ENCODE assay signal across 8 mouse cellular contexts in the genomic region with DNA sequence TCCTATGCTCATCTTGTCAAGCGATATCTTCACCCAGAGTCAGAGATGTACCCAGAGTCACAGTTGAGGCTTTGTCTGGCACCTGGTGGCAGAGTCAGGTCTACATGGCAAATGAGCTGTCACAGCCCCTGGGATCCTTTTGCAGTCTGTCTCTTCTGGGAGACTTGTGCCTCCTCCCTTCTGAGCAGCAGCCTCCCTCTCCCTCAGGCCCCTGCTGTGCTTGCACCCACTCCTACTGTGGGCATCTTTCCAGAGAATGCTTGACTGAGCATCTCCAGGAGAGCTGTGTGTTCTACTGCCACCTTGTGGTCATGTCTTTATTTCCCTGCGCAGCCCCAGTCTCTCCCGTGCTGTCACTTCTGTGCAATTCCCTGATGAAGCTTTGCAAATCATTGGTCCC.
DNase-seq lines count a peak whose midpoint lies in the region; ATAC-seq and TF ChIP-seq lines count a peak whose summit lies in the region.

No protein-coding gene starts in this region.

- no peaks in the 10 kb centered on the region for H3K79me3 ChIP-seq in C2C12 (ENCODE audit: low read depth)

- no peak overlapping the region for H3ac ChIP-seq in C2C12 (ENCODE audit: control insufficient read depth, insufficient read length, low read depth)

- H3K4me3 ChIP-seq in C2C12 (ENCODE audit: insufficient read depth, poor library complexity, severe bottlenecking) = no peak overlapping the region
- H3K4me3 ChIP-seq in heart, postnatal 0 days (ENCODE audit: low read depth, low read length) = no peak overlapping the region
- H3K4me3 ChIP-seq in liver, postnatal 0 days (ENCODE audit: low read depth, low read length) = no peak overlapping the region

- WGBS in heart, postnatal 0 days = 17% methylated on average over 3 of the region's 3 CpGs
- 23% methylated on average over 3 of the region's 3 CpGs for WGBS in liver, postnatal 0 days (ENCODE audit: insufficient replicate concordance)

- no peak for TF ChIP-seq EP300 in heart, postnatal 0 days (IDR thresholded peaks at IDR 0.05; ENCODE audit: low read depth)
- TF ChIP-seq EP300 in liver, postnatal 0 days (IDR thresholded peaks at IDR 0.05; ENCODE audit: low read depth) = no peak

- DNase-seq in adrenal gland, adult 8-10 months = peak; percentile 9
- peak; percentile 59 for DNase-seq in embryo, embryonic 9.5 days (ENCODE audit: extremely low spot score)
- DNase-seq in heart, postnatal 0 days (ENCODE audit: low spot score) = peak; percentile 56
- peak; percentile 59 to 70 for DNase-seq in kidney, postnatal 25 days
- peak; percentile 29 for DNase-seq in liver, postnatal 0 days
- peak; percentile 39 for DNase-seq in ovary, postnatal 14 days (ENCODE audit: low spot score)

- no peaks in the 10 kb centered on the region for H3K4me1 ChIP-seq in heart, postnatal 0 days (ENCODE audit: control insufficient read depth, insufficient read depth)
- H3K4me1 ChIP-seq in liver, postnatal 0 days (ENCODE audit: insufficient read depth) = no peaks in the 10 kb centered on the region

- no peak overlapping the region for H3K9ac ChIP-seq in heart, postnatal 0 days (replicated peaks; ENCODE audit: low read depth, low read length)
- no peak overlapping the region for H3K9ac ChIP-seq in liver, postnatal 0 days (replicated peaks)

- peak; percentile 65 for TF ChIP-seq CTCF in C2C12 (IDR thresholded peaks at IDR 0.05; ENCODE audit: control insufficient read depth, insufficient read depth, insufficient read length)
- peak; percentile 76 for TF ChIP-seq CTCF in heart, postnatal 0 days (IDR thresholded peaks at IDR 0.05; ENCODE audit: low read depth)
- peak; percentile 72 for TF ChIP-seq CTCF in liver, postnatal 0 days (IDR thresholded peaks at IDR 0.05; ENCODE audit: low read depth)

- H3K27ac ChIP-seq in heart, postnatal 0 days (ENCODE audit: low read depth) = no peak overlapping the region
- no peak overlapping the region for H3K27ac ChIP-seq in liver, postnatal 0 days (ENCODE audit: low read depth)

- no peaks in the 10 kb centered on the region for H3K79me2 ChIP-seq in C2C12 (ENCODE audit: control insufficient read depth, insufficient read depth)

- H3K9me3 ChIP-seq in heart, postnatal 0 days (replicated peaks; ENCODE audit: control insufficient read depth, low read length) = no peaks in the 10 kb centered on the region
- H3K9me3 ChIP-seq in liver, postnatal 0 days (ENCODE audit: low read length) = no peaks in the 10 kb centered on the region

- no peaks in the 10 kb centered on the region for H3K36me3 ChIP-seq in C2C12 (ENCODE audit: control insufficient read depth, insufficient read depth)
- no peaks in the 10 kb centered on the region for H3K36me3 ChIP-seq in heart, postnatal 0 days (replicated peaks; ENCODE audit: control insufficient read depth, insufficient read depth, low read length)
- no peaks in the 10 kb centered on the region for H3K36me3 ChIP-seq in liver, postnatal 0 days (replicated peaks; ENCODE audit: insufficient read depth, low read length)

- peaks cover 4% of the 10 kb centered on the region for H3K27me3 ChIP-seq in C2C12 (ENCODE audit: control insufficient read depth, insufficient read depth, insufficient read length)
- H3K27me3 ChIP-seq in heart, postnatal 0 days (ENCODE audit: control insufficient read depth, insufficient read depth, low read length) = no peaks in the 10 kb centered on the region
- H3K27me3 ChIP-seq in liver, postnatal 0 days (ENCODE audit: insufficient read depth, low read length) = no peaks in the 10 kb centered on the region

- ATAC-seq in heart, postnatal 0 days (ENCODE audit: insufficient read depth, low read depth) = peak; percentile 44; the same call in 1 of the 2 replicates
- ATAC-seq in liver, postnatal 0 days = no peak
- ATAC-seq in monocyte, adult 5-6 weeks (replicated peaks; ENCODE audit: insufficient number of reproducible peaks, low FRiP score, low TSS enrichment, poor library complexity, severe bottlenecking) = no peak

- H3K4me2 ChIP-seq in heart, postnatal 0 days (ENCODE audit: low read depth, low read length) = no peak overlapping the region
- no peak overlapping the region for H3K4me2 ChIP-seq in liver, postnatal 0 days (ENCODE audit: low read depth, low read length)

TF ChIP-seq in C2C12, 6 proteins besides CTCF, POLR2A, EP300 and RAD21:
- no peak for TF ChIP-seq CEBPB (IDR thresholded peaks at IDR 0.05; ENCODE audit: low read depth)
- TF ChIP-seq MYOD1 (IDR thresholded peaks at IDR 0.05; ENCODE audit: control insufficient read depth, insufficient read length, low read depth) = no peak
- TF ChIP-seq FOSL1 (IDR thresholded peaks at IDR 0.05; ENCODE audit: insufficient read depth, low read length, poor library complexity, severe bottlenecking) = no peak
- no peak for TF ChIP-seq MAX (IDR thresholded peaks at IDR 0.05)
- no peak for TF ChIP-seq USF1 (IDR thresholded peaks at IDR 0.05; ENCODE audit: low read depth)

Comparison
In these comparisons a context has a peak if more than half of its experiments do, and no peak if none do; other contexts are left out.
1. DNase-seq: peak in every context shown above with its lines; median percentile 64 in kidney, postnatal 25 days; 59 in embryo, embryonic 9.5 days; 56 in heart, postnatal 0 days; 39 in ovary, postnatal 14 days; 29 in liver, postnatal 0 days; 9 in adrenal gland, adult 8-10 months.